Mouse (Mus musculus): ENCODE results near the gene Foxk1.

DNA sequence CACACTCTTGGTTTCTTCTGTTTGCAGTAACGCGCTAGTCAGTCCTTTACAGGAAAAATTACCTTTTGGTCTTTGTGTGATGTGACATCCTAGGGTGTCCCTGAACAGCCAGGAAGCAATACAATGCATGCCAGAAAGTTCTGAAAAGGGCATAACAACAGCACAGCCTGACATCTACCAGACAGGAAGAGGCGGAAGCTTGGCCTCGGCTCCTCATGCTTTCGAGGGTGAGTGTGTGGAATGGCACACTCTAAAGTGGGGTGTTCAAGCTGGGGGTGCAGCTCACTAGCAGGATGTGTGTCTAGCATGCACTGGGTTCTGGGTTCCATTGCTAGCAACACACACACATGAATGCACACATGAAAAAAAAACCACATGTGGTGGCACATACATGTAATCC, 9.6 kb upstream of the Foxk1 start:
- no peak for TF ChIP-seq POLR2A (IDR thresholded peaks at IDR 0.05; ENCODE audit: insufficient read depth, low read depth, low read length)
- TF ChIP-seq CTCF (IDR thresholded peaks at IDR 0.05): no peak

Measured in heart, adult 2 months (tissue).